Mouse (Mus musculus): ENCODE measurements around the gene Calhm3.

Gene Calhm3

GRCm38 (mm10) chr19:47157664-47158063 lies at the start of gene Calhm3:
Gene Calhm3, minus strand, starts transcription at chr19:47157764.
- peak; percentile 51 for DNase-seq (ENCODE audit: low read depth, low spot score)

GRCm38 (mm10) chr19:47206126-47206525 lies 48.6 kb upstream of the Calhm3 start:
- no peak for DNase-seq (ENCODE audit: low read depth, low spot score)

- no peak for DNase-seq (ENCODE audit: low read depth, low spot score)
Measured at GRCm38 (mm10) chr19:47204653-47205052, 47.1 kb upstream of the Calhm3 start.

GRCm38 (mm10) chr19:47203042-47203441 lies 45.5 kb upstream of the Calhm3 start:
- no peak for DNase-seq (ENCODE audit: low read depth, low spot score)

- DNase-seq (ENCODE audit: low read depth, low spot score), result no peak
Measured at GRCm38 (mm10) chr19:47202429-47202828, 44.9 kb upstream of the Calhm3 start.

- no peak for DNase-seq (ENCODE audit: low read depth, low spot score)
Measured at GRCm38 (mm10) chr19:47201972-47202371, 44.4 kb upstream of the Calhm3 start.

- DNase-seq (ENCODE audit: low read depth, low spot score), result no peak
Measured at GRCm38 (mm10) chr19:47198671-47199350, 41.2 kb upstream of the Calhm3 start.

GRCm38 (mm10) chr19:47192158-47192557 lies 34.6 kb upstream of the Calhm3 start:
- no peak for DNase-seq (ENCODE audit: low read depth, low spot score)

- no peak for DNase-seq (ENCODE audit: low read depth, low spot score)
Measured at GRCm38 (mm10) chr19:47188515-47189128, 31.1 kb upstream of the Calhm3 start.

GRCm38 (mm10) chr19:47186514-47187275 lies 29.1 kb upstream of the Calhm3 start:
- DNase-seq (ENCODE audit: low read depth, low spot score), result peak; percentile 30

GRCm38 (mm10) chr19:47184736-47185135 lies 27.2 kb upstream of the Calhm3 start:
- no peak for DNase-seq (ENCODE audit: low read depth, low spot score)

- peak; percentile 52 for DNase-seq (ENCODE audit: low read depth, low spot score)
Measured at GRCm38 (mm10) chr19:47184221-47184620, 26.7 kb upstream of the Calhm3 start.

- no peak for DNase-seq (ENCODE audit: low read depth, low spot score)
Measured at GRCm38 (mm10) chr19:47180011-47180410, 22.4 kb upstream of the Calhm3 start.

- DNase-seq (ENCODE audit: low read depth, low spot score), result peak; percentile 77
Measured at GRCm38 (mm10) chr19:47179272-47179809, 21.8 kb upstream of the Calhm3 start.

GRCm38 (mm10) chr19:47178431-47179271 lies 21.1 kb upstream of the Calhm3 start, which contains the start of gene Neurl1a:
Gene Neurl1a, plus strand, starts transcription at chr19:47178820.
- DNase-seq (ENCODE audit: low read depth, low spot score), result peak; percentile 97

GRCm38 (mm10) chr19:47178001-47178400 lies 20.4 kb upstream of the Calhm3 start:
- DNase-seq (ENCODE audit: low read depth, low spot score), result peak; percentile 91

- no peak for DNase-seq (ENCODE audit: low read depth, low spot score)
Measured at GRCm38 (mm10) chr19:47176916-47177505, 19.4 kb upstream of the Calhm3 start.

GRCm38 (mm10) chr19:47175472-47175871 lies 17.9 kb upstream of the Calhm3 start:
- DNase-seq (ENCODE audit: low read depth, low spot score), result no peak

- peak; percentile 60 for DNase-seq (ENCODE audit: low read depth, low spot score)
Measured at GRCm38 (mm10) chr19:47174515-47174914, 17.0 kb upstream of the Calhm3 start.

GRCm38 (mm10) chr19:47168793-47169412 lies 11.3 kb upstream of the Calhm3 start:
- peak; percentile 89 for DNase-seq (ENCODE audit: low read depth, low spot score)

Data from ZHBTc4 (cell line).